Mouse (Mus musculus) heart, postnatal 0 days (tissue): ENCODE results near the gene Gm21969. TPM values are rescaled to one million over a fixed set of nuclear protein-coding genes. Genes with fewer than 3 reads are reported as not detected.

Experiments used
- ATAC-seq: fragments of 200-750 bp; cut with Nextera tagmentation; 2 replicates; pipeline ENCODE4 v1.8.0; 2017; ENCODE audit warnings: low read depth, moderate number of reproducible peaks, moderate library complexity; ENCODE audit not compliant: insufficient read depth
- DNase-seq: peaks from one replicate; pipeline ENCODE4 v3.0.0-alpha.2; 2016; ENCODE audit warnings: low spot score
- H3K27ac ChIP-seq: fragments of 300-500 bp; sonication (generic); 2 replicates; pipeline ENCODE4 v1.5.1; 2014; ENCODE audit warnings: low read depth, mild to moderate bottlenecking
- H3K27me3 ChIP-seq: fragments of 300-500 bp; sonication (generic); 2 replicates; pipeline ENCODE4 v1.6.1; 2014; ENCODE audit warnings: low read length, mixed read lengths; ENCODE audit not compliant: control insufficient read depth, insufficient read depth
- H3K36me3 ChIP-seq: fragments of 300-500 bp; sonication (generic); replicated peaks from 2 replicates; pipeline ENCODE4 v1.6.1; 2014; ENCODE audit warnings: low read length, mixed read lengths; ENCODE audit not compliant: control insufficient read depth, insufficient read depth
- H3K4me1 ChIP-seq: fragments of 300-500 bp; sonication (generic); 2 replicates; pipeline ENCODE4 v1.6.1; 2014; ENCODE audit warnings: antibody characterized with exemption; ENCODE audit not compliant: control insufficient read depth, insufficient read depth
- H3K4me2 ChIP-seq: fragments of 300-500 bp; sonication (generic); 2 replicates; pipeline ENCODE4 v1.6.1; 2014; ENCODE audit warnings: low read depth, mild to moderate bottlenecking, low read length, moderate library complexity
- H3K4me3 ChIP-seq: fragments of 300-500 bp; sonication (generic); 2 replicates; pipeline ENCODE4 v1.5.1; 2014; ENCODE audit warnings: low read depth, low read length
- H3K9ac ChIP-seq: fragments of 300-500 bp; sonication (generic); replicated peaks from 2 replicates; pipeline ENCODE4 v1.6.1; 2014; ENCODE audit warnings: low read depth, low read length, mixed read lengths
- H3K9me3 ChIP-seq: fragments of 300-500 bp; sonication (generic); replicated peaks from 2 replicates; pipeline ENCODE4 v1.6.1; 2016; ENCODE audit warnings: low read length; ENCODE audit not compliant: control insufficient read depth
- CTCF ChIP-seq: IDR thresholded peaks from 2 replicates; pipeline ENCODE4 v1.5.1; 2016; ENCODE audit warnings: antibody characterized with exemption, control low read depth, low read depth
- EP300 ChIP-seq: IDR thresholded peaks from 2 replicates; pipeline ENCODE4 v1.6.1; 2016; ENCODE audit warnings: antibody characterized with exemption, low read depth
- WGBS: fragments of 180-500 bp; shearing (Covaris S2); extraction: QIAGEN DNeasy Blood & Tissue Kit; methylation state at CpG from one replicate; pipeline ENCODE4 v1.1.7; 2014; 5-methylcytosine and 5-hydroxymethylcytosine counted together
- polyA plus RNA-seq: library from polyadenylated mRNA; unstranded; fragments of >200 nt; fragmentation: Nextera tagmentation; extraction: Ambion mirVana; gene quantifications from 2 replicates; pipeline ENCODE4 v1.2.1, GENCODE M21; 2015
- total RNA-seq: library from RNA; depleted of rRNA; stranded (reverse); fragments of >200 nt; gene quantifications from 2 replicates; pipeline ENCODE4 v1.2.3, GENCODE M21; 2014; ENCODE audit warnings: low replicate concordance

Gm21969 gene
- total and polyA plus RNA-seq, 2 experiments from 2014 or later: not detected

- Histone ChIP-seq H3K27me3 (no peaks in the 10 kb centered on the region), H3K4me2 (peak overlapping the region; percentile 95), H3K27ac (no peak overlapping the region), H3K4me1 (peaks cover 38% of the 10 kb centered on the region), H3K4me3 (peak overlapping the region; percentile 73), H3K9me3 (no peaks in the 10 kb centered on the region), H3K9ac (no peak overlapping the region), H3K36me3 (no peaks in the 10 kb centered on the region)
- DNase-seq (no peak), ATAC-seq (no peak)
- TF ChIP-seq EP300 (no peak), CTCF (no peak)
- 73% methylated on average over 7 of the region's 7 CpGs for WGBS
Measured at GRCm38 (mm10) chr4:139577006-139577405, 26.0 kb upstream of the Gm21969 start.

GRCm38 (mm10) chr4:139578389-139578788 is 24.6 kb upstream of the Gm21969 start:
- H3K27ac ChIP-seq: peak overlapping the region; percentile 87; the same call in 1 of the 2 replicates
- H3K9ac ChIP-seq: no peak overlapping the region
- TF ChIP-seq CTCF (no peak), EP300 (no peak)

GRCm38 (mm10) chr4:139579003-139579402 is 24.0 kb upstream of the Gm21969 start:
- ATAC-seq (no peak), DNase-seq (peak; percentile 16)
- Histone ChIP-seq H3K4me3 (no peak overlapping the region), H3K27me3 (no peaks in the 10 kb centered on the region), H3K9me3 (no peaks in the 10 kb centered on the region), H3K36me3 (no peaks in the 10 kb centered on the region), H3K4me2 (peak overlapping the region; percentile 49), H3K9ac (no peak overlapping the region), H3K4me1 (peaks cover 42% of the 10 kb centered on the region), H3K27ac (peak overlapping the region; percentile 87)
- 36% methylated on average over 10 of the region's 10 CpGs for WGBS
- no peak for TF ChIP-seq CTCF
- TF ChIP-seq EP300: no peak

More at GRCm38 (mm10) chr4:139578389-139578788, 24.6 kb upstream of the Gm21969 start:
- no peak for ATAC-seq
- no peaks in the 10 kb centered on the region for H3K36me3 ChIP-seq
- H3K4me2 ChIP-seq: peak overlapping the region; percentile 49
- no peaks in the 10 kb centered on the region for H3K9me3 ChIP-seq
- 82% methylated on average over 8 of the region's 8 CpGs for WGBS
- peaks cover 41% of the 10 kb centered on the region for H3K4me1 ChIP-seq
- peak; percentile 2 for DNase-seq
- H3K27me3 ChIP-seq: no peaks in the 10 kb centered on the region
- H3K4me3 ChIP-seq: no peak overlapping the region

- WGBS: 48% methylated on average over 6 of the region's 6 CpGs
- peak overlapping the region; percentile 49 for H3K4me2 ChIP-seq
- TF ChIP-seq EP300: no peak
- TF ChIP-seq CTCF: no peak
- H3K27ac ChIP-seq: peak overlapping the region; percentile 87
- no peaks in the 10 kb centered on the region for H3K36me3 ChIP-seq
- no peak for ATAC-seq
- H3K4me3 ChIP-seq: no peak overlapping the region
- H3K27me3 ChIP-seq: no peaks in the 10 kb centered on the region
- no peaks in the 10 kb centered on the region for H3K9me3 ChIP-seq
- H3K4me1 ChIP-seq: peaks cover 42% of the 10 kb centered on the region
- no peak overlapping the region for H3K9ac ChIP-seq
- peak; percentile 5 for DNase-seq
Measured at GRCm38 (mm10) chr4:139579466-139579865, 23.5 kb upstream of the Gm21969 start.

GRCm38 (mm10) chr4:139580663-139581336 is 22.2 kb upstream of the Gm21969 start:
- H3K4me1 ChIP-seq: peaks cover 42% of the 10 kb centered on the region
- DNase-seq (peak; percentile 75), ATAC-seq (peak; percentile 57)

More at GRCm38 (mm10) chr4:139580663-139581336, 22.2 kb upstream of the Gm21969 start:
- Histone ChIP-seq H3K4me2 (peak overlapping the region; percentile 49), H3K4me3 (peak overlapping the region; percentile 13), H3K9ac (peak overlapping the region; percentile 28), H3K9me3 (no peaks in the 10 kb centered on the region), H3K27me3 (no peaks in the 10 kb centered on the region), H3K27ac (peak overlapping the region; percentile 87), H3K36me3 (no peaks in the 10 kb centered on the region)
- WGBS: 7% methylated on average over 15 of the region's 15 CpGs
- no peak for TF ChIP-seq CTCF
- peak; percentile 43; the same call in 1 of the 2 replicates for TF ChIP-seq EP300
